Mouse (Mus musculus) forebrain, embryonic 15.5 days (tissue): ENCODE measurements around the gene Rpl11. TPM values are rescaled to one million over a fixed set of nuclear protein-coding genes. Genes with fewer than 3 reads are reported as not detected.
A peak's percentile ranks its signal among the peaks of the same experiment; 100 is the strongest.
"Not testable (repeated sequence)": the region's sequence is repeated elsewhere in the genome, so short reads cannot be mapped to it uniquely, and the experiment has no call there.

Source experiments
- ATAC-seq: fragments of 200-750 bp; cut with Nextera tagmentation; replicated peaks from 2 replicates; pipeline ENCODE4 v1.8.0; 2017; ENCODE audit warnings: mild to moderate bottlenecking, moderate TSS enrichment, moderate library complexity
- H3K27ac ChIP-seq: fragments of 300-500 bp; sonication (generic); replicated peaks from 2 replicates; pipeline ENCODE4 v1.5.1; 2015; ENCODE audit warnings: mild to moderate bottlenecking, inconsistent platforms
- H3K27me3 ChIP-seq: fragments of 300-500 bp; sonication (generic); 2 replicates; pipeline ENCODE4 v1.6.1; 2015; ENCODE audit warnings: inconsistent platforms
- H3K36me3 ChIP-seq: fragments of 300-500 bp; sonication (generic); 2 replicates; pipeline ENCODE4 v1.6.1; 2015; ENCODE audit warnings: mild to moderate bottlenecking, inconsistent platforms
- H3K4me1 ChIP-seq: fragments of 300-500 bp; sonication (generic); 2 replicates; pipeline ENCODE4 v1.6.1; 2015; ENCODE audit warnings: inconsistent platforms
- H3K4me2 ChIP-seq: fragments of 300-500 bp; sonication (generic); replicated peaks from 2 replicates; pipeline ENCODE4 v1.6.1; 2015; ENCODE audit warnings: mild to moderate bottlenecking, inconsistent platforms
- H3K4me3 ChIP-seq: fragments of 300-500 bp; sonication (generic); 2 replicates; pipeline ENCODE4 v1.5.1; 2015; ENCODE audit warnings: mild to moderate bottlenecking, inconsistent platforms
- H3K9ac ChIP-seq: fragments of 300-500 bp; sonication (generic); replicated peaks from 2 replicates; pipeline ENCODE4 v1.6.1; 2015; ENCODE audit warnings: mild to moderate bottlenecking, inconsistent platforms
- H3K9me3 ChIP-seq: fragments of 300-500 bp; sonication (generic); 2 replicates; pipeline ENCODE4 v1.6.1; 2016; ENCODE audit warnings: inconsistent platforms
- WGBS: fragments of 180-500 bp; shearing (Covaris S2); methylation state at CpG from one replicate; pipeline ENCODE4 v1.1.7; 2015; ENCODE audit warnings: mixed read lengths; 5-methylcytosine and 5-hydroxymethylcytosine counted together
- polyA plus RNA-seq: library from polyadenylated mRNA; unstranded; fragments of >200 nt; fragmentation: Nextera tagmentation; extraction: Ambion mirVana; gene quantifications from 2 replicates; pipeline ENCODE4 v1.2.1, GENCODE M21; 2015

Gene Rpl11
- polyA plus RNA-seq, 1 experiment from 2014 or later = 302 TPM

DNA sequence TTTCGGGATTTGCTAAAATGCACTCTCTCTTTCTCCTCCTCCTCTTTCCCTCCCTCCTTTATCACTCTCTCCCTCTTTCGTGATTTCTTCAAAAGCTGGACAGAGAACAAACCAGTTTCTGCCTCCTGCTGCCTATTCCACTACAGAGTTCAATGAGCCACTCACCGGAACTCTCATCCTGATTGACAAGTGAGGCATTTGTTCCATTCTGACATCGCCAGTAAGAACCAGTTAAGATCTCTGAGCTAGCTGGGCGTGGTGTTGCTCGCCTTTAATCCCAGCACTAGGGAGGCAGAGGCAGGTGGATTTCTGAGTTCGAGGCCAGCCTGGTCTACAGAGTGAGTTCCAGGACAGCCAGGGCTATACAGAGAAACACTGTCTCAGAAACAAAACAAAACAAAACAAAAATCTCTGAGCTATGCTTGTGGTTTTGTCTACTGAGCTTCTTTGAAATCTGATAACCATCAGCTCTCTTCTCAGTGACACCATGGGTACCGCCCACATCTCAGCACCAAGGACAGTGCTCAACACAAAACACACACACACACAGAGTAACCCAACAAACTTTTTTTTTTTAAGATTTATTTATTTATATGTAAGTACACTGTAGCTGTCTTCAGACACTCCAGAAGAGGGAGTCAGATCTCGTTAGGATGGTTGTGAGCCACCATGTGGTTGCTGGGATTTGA is 6.7 kb upstream of the Rpl11 start:
- not testable (repeated sequence) for H3K27me3 ChIP-seq, H3K4me1 ChIP-seq, H3K36me3 ChIP-seq, H3K9me3 ChIP-seq, H3K4me2 ChIP-seq, H3K9ac ChIP-seq, H3K27ac ChIP-seq, ATAC-seq, H3K4me3 ChIP-seq
- 65% methylated on average over 9 of the region's 9 CpGs for WGBS

DNA sequence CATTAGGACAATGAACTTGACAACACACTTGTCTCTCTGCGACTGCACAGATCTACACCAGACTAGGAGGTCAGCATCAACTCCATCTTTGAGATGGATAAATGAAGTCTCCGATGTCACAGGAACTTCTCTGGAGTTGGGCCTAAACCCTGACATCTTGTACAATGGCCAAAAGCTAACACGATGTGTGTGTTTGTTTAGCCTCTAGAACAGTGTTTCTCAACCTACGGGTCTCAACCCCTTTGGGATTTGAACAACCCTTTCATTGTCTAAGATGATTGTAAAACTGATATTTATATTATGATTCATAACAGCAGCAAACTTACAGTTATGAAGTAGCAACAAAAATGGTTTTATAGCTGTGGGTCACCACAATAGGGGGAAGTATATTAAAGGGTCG is 4.7 kb upstream of the Rpl11 start:
- H3K27ac ChIP-seq = no peak overlapping the region
- H3K4me2 ChIP-seq = no peak overlapping the region
- no peaks in the 10 kb centered on the region for H3K27me3 ChIP-seq
- ATAC-seq = no peak
- H3K4me3 ChIP-seq = no peak overlapping the region
- H3K9me3 ChIP-seq = no peaks in the 10 kb centered on the region
- WGBS = 93% methylated on average over 5 of the region's 5 CpGs
- no peaks in the 10 kb centered on the region for H3K4me1 ChIP-seq
- no peaks in the 10 kb centered on the region for H3K36me3 ChIP-seq
- H3K9ac ChIP-seq = no peak overlapping the region

DNA sequence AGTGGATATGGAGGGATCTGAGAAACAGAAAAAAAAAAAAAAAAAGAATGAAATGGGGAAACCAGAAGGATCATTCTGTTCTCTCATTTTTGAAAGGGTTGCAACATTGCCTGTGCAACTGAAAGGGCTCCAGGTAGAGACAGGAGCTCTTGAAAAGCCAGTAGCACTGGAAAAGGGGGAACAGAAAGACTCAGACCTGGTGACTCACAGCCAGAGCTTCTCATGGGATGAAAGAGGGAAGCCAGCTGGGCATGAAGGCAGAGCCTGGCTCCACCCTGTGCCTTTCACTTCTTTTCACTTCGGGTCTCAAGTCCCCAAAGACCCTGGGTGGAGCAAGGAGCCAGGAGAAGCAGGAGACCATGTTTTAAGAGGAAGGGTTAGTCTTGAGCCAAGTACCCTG is 2.8 kb upstream of the Rpl11 start:
- H3K27ac ChIP-seq = no peak overlapping the region
- no peak for ATAC-seq
- no peak overlapping the region for H3K4me3 ChIP-seq
- H3K27me3 ChIP-seq = no peaks in the 10 kb centered on the region
- WGBS = 36% methylated on average over 1 of the region's 1 CpGs
- no peaks in the 10 kb centered on the region for H3K9me3 ChIP-seq
- H3K9ac ChIP-seq = no peak overlapping the region
- H3K36me3 ChIP-seq = peaks cover 5% of the 10 kb centered on the region
- no peak overlapping the region for H3K4me2 ChIP-seq
- H3K4me1 ChIP-seq = peaks cover 13% of the 10 kb centered on the region

DNA sequence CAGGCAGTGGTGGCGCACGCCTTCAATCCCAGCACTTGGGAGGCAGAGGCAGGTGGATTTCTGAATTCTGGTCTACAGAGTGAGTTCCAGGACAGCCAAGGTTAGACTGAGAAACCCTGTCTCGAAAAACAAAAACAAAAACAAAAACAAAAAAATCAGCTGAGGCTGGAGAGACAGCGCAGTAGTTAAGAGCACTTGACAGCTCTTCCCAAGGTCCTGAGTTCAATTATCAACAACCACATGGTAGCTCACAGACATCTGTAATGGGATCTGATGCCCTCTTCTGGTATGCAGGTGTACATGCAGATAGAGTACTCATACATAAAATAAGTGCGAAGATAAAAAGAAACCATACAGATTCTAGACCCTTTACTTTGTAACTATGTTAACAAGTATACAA is 615 bp upstream of the Rpl11 start:
- no peak overlapping the region for H3K4me3 ChIP-seq
- no peak overlapping the region for H3K4me2 ChIP-seq
- H3K27me3 ChIP-seq = no peaks in the 10 kb centered on the region
- H3K36me3 ChIP-seq = peaks cover 27% of the 10 kb centered on the region
- no peak overlapping the region for H3K9ac ChIP-seq
- peaks cover 20% of the 10 kb centered on the region for H3K4me1 ChIP-seq
- no peak overlapping the region for H3K27ac ChIP-seq
- H3K9me3 ChIP-seq = no peaks in the 10 kb centered on the region
- ATAC-seq = no peak; the same call in 1 of the 2 replicates
- WGBS = 79% methylated on average over 5 of the region's 5 CpGs

DNA sequence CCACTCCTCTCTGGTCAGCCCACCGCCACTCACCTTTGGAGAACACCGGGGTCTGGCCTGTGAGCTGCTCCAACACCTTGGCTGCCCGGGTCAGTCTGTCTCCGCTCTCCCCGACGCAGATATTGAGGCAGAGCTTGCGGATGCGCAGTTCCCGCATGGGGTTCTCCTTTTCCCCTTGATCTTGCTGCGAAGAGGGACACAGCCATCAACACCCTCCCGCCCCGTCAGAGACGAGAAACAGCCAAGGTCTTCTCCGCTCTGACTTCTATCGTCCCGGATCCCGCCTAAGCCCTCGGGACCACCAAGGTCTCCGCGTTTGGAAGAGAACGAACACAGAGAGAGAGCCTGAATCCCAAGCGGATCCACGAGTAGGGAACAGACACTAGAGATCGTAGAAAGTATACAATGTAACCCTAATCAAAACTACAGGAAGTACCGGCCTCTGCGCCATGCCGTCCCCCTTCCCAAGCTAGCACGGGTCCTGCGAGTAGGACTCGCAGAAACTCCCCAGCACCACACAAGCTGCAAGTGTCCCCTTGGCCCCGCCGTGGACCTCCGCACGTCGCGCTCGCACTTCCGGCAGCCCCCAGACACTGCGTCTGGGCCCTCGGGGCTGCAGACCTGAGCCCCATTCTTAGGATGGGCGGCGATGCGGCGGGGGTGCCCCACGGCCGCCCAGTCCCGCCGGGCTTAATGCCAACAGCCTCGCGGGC is 538 bp downstream of the Rpl11 start:
- peaks cover 36% of the 10 kb centered on the region for H3K36me3 ChIP-seq
- H3K27ac ChIP-seq = peak overlapping the region; percentile 90

DNA sequence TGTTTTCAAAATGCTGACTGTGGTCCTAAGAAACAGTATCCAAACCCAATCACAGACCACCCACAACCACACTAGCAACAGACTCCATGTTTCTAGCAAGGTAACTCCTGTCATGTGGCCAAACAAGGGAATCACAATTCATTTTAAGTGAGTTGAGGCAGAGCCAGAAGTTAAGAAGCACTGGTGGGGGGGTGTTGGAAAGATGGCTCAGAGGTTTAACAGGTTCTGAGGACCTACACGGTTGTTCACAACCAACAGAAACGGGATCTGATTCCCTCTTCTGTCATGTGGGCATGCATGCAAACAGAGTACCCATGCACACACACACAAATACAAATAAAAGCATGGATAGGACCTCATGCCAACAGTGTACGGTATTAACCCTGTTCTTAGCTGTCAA is 1.2 kb downstream of the Rpl11 start:
- Histone ChIP-seq H3K4me2 (peak overlapping the region; percentile 86), H3K9me3 (no peaks in the 10 kb centered on the region), H3K27me3 (no peaks in the 10 kb centered on the region), H3K27ac (no peak overlapping the region), H3K36me3 (peaks cover 42% of the 10 kb centered on the region), H3K9ac (peak overlapping the region; percentile 84), H3K4me1 (peaks cover 20% of the 10 kb centered on the region), H3K4me3 (peak overlapping the region; percentile 57)
- 6% methylated on average over 3 of the region's 3 CpGs for WGBS
- no peak for ATAC-seq

More for the DNA sequence above, 538 bp downstream of the Rpl11 start:
- WGBS = under 1% methylated on average over 50 of the region's 50 CpGs
- peak overlapping the region; percentile 57 for H3K4me3 ChIP-seq
- peaks cover 20% of the 10 kb centered on the region for H3K4me1 ChIP-seq
- ATAC-seq = peak; percentile 86
- peak overlapping the region; percentile 86 for H3K4me2 ChIP-seq
- peak overlapping the region; percentile 84 for H3K9ac ChIP-seq
- no peaks in the 10 kb centered on the region for H3K27me3 ChIP-seq
- H3K9me3 ChIP-seq = no peaks in the 10 kb centered on the region

DNA sequence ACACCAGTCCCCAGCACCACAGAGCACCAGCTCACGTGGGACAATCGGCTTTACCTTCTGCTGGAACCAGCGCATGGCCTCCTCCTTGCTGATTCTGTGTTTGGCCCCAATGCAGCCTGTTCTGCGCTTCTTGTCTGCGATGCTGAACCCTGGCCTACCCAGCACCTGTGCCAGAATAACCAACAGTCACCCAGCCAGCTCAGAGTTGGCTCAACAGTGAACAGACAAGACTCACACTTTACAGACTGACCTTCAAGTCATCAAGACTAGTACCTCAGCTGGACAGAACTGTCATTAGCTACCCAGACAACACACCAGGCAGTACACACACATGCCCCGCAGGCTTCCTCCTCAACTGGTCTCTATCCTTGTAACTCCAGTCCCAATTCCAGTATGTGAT is 3.0 kb downstream of the Rpl11 start:
- Histone ChIP-seq H3K36me3 (peaks cover 48% of the 10 kb centered on the region), H3K27ac (no peak overlapping the region), H3K4me2 (no peak overlapping the region), H3K4me3 (no peak overlapping the region), H3K4me1 (peaks cover 20% of the 10 kb centered on the region), H3K9ac (no peak overlapping the region), H3K27me3 (no peaks in the 10 kb centered on the region), H3K9me3 (no peaks in the 10 kb centered on the region)
- 91% methylated on average over 6 of the region's 6 CpGs for WGBS
- no peak for ATAC-seq

DNA sequence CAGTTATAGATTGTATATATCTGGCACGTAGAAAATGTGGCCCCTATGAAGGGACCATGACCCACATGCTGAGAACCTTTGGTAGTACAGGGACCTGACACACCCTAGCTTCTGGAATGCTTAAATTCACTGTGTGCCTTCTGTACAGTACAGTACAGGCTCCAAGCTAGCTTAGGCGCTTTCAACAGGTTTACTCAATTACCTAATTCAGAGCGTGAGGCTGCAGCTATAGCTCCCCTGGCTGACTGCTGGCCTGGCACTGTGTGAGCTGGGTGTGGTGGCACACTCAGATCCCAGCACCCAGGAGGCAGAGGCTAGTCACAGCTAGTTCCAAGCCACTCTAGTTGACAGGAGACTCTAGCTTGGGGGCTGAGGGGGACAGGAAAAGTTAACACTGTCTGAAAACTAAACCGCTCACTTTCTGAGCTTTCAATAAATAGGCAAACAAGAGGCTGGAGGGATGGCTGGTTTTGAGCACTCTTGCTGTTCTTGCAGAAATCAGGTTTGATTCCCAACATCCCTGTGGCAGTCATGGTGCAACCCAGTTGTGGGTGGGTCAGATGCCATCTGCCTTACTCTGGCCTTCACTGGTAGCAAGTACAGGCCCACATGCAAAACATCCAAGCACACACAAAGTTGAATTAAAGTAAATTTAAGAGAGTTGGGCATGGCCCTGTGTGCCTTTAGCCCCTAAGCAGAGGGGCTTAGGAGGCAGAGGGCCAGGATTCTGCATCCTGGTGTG is 4.8 kb downstream of the Rpl11 start:
- ATAC-seq = no peak
- Histone ChIP-seq H3K4me2 (no peak overlapping the region), H3K4me3 (no peak overlapping the region), H3K9me3 (no peaks in the 10 kb centered on the region), H3K27ac (no peak overlapping the region), H3K27me3 (no peaks in the 10 kb centered on the region), H3K4me1 (peaks cover 20% of the 10 kb centered on the region), H3K36me3 (peaks cover 48% of the 10 kb centered on the region), H3K9ac (no peak overlapping the region)
- WGBS = 73% methylated on average over 4 of the region's 4 CpGs

DNA sequence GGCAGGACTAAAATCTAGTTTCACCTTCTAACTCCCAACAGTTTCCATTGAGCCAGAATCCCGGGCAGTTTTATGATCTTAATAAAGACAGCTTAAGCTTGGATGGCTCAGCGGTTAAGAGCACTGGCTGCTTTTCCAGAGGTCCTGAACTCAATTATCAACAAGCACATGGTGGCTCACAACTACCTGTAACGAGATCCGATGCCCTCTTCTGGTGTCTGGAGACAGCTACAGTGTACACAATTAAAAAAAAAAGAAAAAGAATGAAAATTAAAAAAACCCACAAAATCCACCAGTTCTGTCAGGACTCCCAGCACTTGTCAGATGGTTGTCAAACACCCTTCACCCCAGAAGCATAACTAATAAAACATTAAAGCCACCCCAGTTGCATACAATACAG is 5.6 kb downstream of the Rpl11 start:
- Histone ChIP-seq H3K27me3 (no peaks in the 10 kb centered on the region), H3K4me1 (peaks cover 20% of the 10 kb centered on the region), H3K9me3 (no peaks in the 10 kb centered on the region), H3K27ac (no peak overlapping the region), H3K4me2 (no peak overlapping the region), H3K4me3 (no peak overlapping the region), H3K36me3 (peaks cover 48% of the 10 kb centered on the region), H3K9ac (no peak overlapping the region)
- ATAC-seq = no peak
- 53% methylated on average over 4 of the region's 4 CpGs for WGBS

DNA sequence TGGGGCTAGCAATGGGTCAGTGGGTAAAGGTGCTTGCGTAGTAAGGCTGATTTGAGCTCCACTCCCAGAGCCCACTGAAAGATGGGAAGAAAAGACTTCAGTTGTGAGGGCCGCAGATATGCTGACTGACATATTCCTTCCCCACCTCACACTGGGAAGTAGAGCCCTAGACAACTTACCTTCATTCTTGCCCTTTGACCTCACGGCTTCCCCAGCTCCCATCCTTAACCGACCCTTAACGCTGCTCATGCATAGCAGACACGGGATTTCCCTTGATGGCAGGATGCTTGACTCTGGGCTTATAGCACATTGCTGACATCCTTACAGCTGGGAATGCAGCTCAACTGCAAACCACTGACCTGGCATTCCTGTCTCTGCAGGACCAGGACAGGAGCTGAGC is 6.3 kb downstream of the Rpl11 start:
- Histone ChIP-seq H3K36me3 (peaks cover 48% of the 10 kb centered on the region), H3K9me3 (no peaks in the 10 kb centered on the region), H3K4me1 (peaks cover 15% of the 10 kb centered on the region), H3K27ac (no peak overlapping the region), H3K4me3 (no peak overlapping the region), H3K4me2 (no peak overlapping the region), H3K27me3 (no peaks in the 10 kb centered on the region), H3K9ac (no peak overlapping the region)
- 82% methylated on average over 6 of the region's 6 CpGs for WGBS
- no peak for ATAC-seq

DNA sequence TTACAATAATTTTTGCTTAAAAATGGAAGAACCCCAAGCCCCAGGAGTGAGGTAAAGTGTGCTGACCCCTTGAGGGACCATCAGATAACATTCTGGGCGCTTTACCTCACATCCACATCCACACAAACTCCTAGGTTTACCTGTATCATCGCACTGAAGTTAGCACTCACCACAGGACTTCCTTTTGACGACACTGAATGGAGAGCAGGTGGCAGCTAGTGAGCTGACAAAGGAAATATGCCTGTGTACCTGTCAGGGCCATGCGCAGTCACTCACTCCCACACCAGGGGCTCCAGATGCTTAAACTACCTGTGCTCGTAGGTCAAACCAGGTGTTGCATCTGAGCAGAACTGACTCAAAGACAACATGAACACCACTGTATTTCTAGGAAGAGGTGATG is 8.1 kb downstream of the Rpl11 start:
- Histone ChIP-seq H3K9me3 (no peaks in the 10 kb centered on the region), H3K4me2 (no peak overlapping the region), H3K4me1 (0 out of 2 replicates have a peak, but pooled peaks cover 2% of the 10 kb centered on the region), H3K36me3 (peaks cover 33% of the 10 kb centered on the region), H3K27me3 (no peaks in the 10 kb centered on the region), H3K27ac (no peak overlapping the region), H3K4me3 (no peak overlapping the region), H3K9ac (no peak overlapping the region)
- ATAC-seq = no peak
- 88% methylated on average over 5 of the region's 5 CpGs for WGBS

DNA sequence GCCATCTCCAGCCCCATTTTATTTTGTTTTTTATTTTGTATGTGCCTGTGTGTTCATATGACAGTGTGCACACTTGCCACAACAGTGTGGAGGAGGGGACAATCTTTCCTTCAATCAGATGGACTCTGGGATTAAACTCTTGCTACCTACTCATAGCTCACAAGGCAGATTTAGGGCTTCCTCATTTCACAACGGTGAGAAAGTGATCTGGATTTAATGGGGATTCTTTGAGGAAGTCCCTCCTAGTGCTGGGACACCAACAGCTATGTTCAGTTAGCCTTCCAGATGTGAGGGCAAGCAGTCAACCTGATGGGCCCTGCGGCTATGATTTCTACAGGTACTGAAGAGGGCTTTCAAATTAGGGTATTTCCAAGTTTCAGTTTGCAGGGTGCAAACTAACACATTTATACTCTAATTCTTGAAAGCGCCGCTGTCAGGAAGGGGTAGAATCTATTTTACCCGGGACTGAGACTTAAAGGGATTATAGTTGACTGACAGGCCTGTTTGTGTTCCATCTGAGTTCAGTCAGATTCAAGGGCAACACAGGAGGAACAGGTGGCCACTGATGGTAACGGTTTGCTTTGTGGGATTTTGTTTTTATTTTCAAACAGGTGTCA is 9.3 kb downstream of the Rpl11 start:
- Histone ChIP-seq H3K36me3 (peaks cover 21% of the 10 kb centered on the region), H3K9me3 (no peaks in the 10 kb centered on the region), H3K4me3 (no peak overlapping the region), H3K9ac (no peak overlapping the region), H3K4me2 (no peak overlapping the region), H3K27me3 (no peaks in the 10 kb centered on the region), H3K27ac (no peak overlapping the region), H3K4me1 (no peaks in the 10 kb centered on the region)
- 79% methylated on average over 6 of the region's 6 CpGs for WGBS
- ATAC-seq = no peak
